Mouse (Mus musculus): ENCODE results near the gene Usp13.

Gene Usp13

DNA sequence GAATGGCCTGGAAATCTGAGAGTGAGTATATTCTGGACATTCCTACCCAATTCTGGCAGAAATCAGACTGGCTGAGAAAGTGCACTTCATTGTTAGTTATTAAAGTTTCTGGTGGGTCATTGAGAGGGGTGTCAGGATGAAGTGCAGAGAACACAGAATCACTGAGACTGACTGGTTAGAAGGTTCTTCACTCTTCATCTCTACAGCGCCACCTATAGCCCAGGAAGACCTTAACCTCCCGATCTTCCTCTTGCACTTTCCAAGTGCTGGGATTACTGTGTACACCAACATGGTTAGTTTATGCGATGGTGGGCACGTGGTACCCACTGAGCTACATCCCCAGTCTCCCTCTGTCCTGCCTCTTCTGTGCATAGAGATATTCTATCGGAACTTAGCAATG lies 130.1 kb downstream of the Usp13 start:
- DNase-seq = no peak

- DNase-seq = no peak
Measured at GRCm38 (mm10) chr3:32951382-32951781, 134.0 kb downstream of the Usp13 start.

DNA sequence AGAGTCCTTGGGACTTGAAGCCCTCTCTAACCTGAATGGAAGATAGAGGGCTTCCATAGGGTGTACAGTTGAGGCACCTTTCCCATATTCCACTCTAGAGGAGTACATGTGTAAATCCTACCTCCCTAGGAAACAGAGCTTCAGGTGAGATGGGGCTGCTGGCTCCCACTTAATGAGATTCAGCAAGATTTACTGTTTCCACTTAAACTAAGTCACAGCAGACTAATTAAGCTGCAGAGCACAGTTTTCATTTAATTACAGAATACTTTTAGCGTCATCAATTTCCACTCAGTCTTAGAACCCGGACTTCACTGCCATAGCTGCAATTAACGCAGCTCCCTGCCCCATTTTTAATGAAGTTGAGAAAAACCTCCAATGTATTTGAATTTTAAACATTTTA lies 144.1 kb downstream of the Usp13 start:
- no peak for DNase-seq

- no peak for DNase-seq
Measured at GRCm38 (mm10) chr3:32965528-32965927, 148.2 kb downstream of the Usp13 start.

GRCm38 (mm10) chr3:32968671-32969425 lies 151.5 kb downstream of the Usp13 start:
- DNase-seq = no peak

DNA sequence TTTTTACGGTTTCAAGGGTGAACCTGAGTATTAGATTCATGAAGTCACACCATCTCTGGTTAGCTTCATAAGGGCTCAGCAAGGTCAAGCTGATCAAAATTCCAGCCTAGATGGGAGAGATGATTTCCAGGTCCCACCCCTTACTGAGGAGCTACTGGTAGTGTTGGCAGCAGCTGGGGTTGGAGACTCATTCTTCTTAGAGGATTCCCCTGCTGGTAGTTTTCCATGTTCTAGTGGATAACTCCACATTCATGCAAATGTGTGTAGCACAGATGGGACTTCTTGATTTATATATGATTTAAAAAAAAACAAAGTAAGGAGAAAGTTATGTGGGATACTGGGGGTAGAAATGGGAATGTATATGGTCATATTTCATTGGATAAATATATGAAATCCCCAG lies 152.9 kb downstream of the Usp13 start:
- DNase-seq = no peak

DNA sequence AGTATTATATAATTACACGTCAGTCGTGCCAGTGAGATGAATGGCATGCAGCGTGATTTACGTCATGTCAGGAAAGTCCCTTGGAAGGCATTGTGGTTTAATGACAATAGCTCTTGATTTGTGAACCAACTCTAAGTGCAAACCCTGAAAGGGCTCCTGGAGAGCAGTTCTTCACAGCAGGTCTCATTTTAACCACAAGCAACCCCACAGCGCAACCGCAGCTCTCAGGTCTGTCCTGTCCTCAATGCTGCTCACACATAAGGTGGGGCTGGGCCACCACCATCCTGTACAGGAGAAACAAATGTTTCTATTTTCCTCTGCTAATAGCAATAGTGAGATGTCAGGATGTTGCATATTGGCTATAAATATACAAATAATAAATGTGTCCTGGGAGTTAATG lies 161.9 kb downstream of the Usp13 start:
- DNase-seq = no peak

DNA sequence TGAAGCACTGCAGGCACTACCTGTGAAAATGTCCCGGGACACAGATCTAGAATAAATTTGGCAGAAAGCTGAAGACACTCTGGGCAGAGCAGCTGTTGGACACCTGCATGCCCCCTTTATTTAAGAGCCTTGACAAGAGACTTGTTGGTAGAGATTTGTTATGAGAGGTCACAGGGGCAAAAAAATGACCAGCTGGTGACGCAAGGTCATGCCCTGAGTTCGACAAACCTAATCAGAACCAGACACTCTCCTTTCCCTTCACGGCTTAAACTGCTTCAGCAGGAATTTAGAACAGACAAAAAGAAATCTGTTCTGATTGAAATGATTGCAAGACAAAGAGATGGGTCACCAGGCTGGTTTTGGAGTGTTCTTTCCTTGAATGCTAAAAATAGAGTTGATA lies 162.6 kb downstream of the Usp13 start:
- DNase-seq = no peak

- no peak for DNase-seq
Measured at GRCm38 (mm10) chr3:32985141-32985540, 167.8 kb downstream of the Usp13 start.

Measured in thymus, adult 18-20 months (tissue).